Mouse (Mus musculus) frontal cortex, postnatal 25 days (tissue): ENCODE data around the gene Eif3k.

Experiments
- DNase-seq, 2 experiments: peaks; one replicate each; pipeline ENCODE4 v3.0.0; 2022; ENCODE audit warnings: low spot score in 2 of 2

Gene Eif3k

DNA sequence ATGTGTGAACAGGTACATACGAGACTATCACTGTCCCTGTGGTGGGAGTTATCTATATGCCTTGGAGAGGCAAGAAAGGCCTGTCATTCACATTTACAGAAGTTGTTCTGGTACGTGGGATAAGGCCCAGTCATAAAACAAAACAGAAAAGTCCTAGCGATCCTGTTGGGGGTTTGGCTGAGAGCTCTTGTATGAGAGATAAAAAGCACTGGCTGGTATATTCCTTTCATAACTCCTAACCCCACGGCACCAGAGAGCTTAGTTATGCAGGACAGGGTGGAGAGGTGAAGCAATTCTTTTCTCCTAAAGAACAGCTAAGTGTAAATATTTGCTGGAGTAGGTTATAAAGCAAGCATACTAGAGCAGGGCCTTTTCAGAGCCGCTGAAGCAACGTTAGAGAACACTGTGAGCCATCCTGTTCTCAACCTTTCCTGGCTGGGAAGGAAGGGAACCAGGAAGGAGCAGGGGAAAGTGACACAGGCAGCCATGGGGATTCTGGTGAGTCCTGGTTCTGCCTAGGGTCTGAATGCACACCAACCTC, 22.1 kb downstream of the Eif3k start:
- no peak for DNase-seq

DNA sequence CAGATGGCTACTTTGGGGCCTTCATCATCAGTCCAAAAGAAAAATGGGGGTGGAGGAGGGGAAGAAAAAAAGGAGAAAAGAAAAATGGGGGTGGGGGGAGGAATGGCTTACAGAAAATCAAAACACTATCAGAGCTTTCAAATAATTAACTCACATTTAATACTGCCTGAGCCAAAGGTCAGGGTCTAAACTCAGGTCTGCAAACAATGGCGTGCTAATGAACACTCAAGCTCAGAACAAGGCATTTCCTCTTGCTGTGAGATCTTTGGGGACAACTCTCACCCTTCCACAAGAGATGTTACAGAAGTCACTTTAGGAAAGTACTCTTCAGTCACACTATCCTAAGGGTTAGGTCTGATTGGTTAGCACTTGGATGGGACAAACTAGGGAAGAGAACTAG, 22.9 kb downstream of the Eif3k start:
- DNase-seq, result no peak

DNA sequence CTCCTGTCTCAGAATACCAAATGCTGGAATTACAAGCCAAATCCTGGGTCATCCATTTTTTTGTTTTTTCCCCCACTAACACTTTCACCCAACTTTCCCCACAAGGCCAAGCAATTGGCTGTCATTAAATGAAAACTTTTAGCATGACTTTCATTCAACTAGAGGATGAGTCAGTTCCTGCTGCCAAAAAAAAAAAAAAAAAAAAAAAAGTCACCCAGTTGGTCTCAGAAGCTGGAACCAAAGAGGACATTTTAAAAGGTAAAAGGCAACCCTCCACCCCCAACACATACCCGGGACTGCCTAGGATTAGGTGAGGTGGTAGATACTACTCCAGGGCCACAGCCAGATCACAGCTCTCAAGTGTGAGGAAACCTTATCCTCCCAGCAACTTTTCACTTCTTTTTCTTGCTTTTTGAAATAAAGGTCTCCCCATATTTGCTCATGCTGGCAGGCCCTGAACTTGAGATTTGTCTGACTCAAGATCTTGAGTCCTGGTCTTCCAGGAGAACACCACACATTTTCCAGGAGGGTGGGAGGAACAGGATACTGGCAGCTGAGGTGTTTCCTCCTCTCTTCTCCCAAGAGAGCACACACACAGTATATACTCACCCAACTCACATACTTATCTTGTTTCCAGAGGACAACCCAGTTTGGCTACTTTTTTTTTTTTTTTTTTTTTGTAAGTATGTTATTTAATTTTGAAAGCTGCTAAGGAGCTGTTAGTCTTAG, 23.5 kb downstream of the Eif3k start:
- no peak for DNase-seq

DNA sequence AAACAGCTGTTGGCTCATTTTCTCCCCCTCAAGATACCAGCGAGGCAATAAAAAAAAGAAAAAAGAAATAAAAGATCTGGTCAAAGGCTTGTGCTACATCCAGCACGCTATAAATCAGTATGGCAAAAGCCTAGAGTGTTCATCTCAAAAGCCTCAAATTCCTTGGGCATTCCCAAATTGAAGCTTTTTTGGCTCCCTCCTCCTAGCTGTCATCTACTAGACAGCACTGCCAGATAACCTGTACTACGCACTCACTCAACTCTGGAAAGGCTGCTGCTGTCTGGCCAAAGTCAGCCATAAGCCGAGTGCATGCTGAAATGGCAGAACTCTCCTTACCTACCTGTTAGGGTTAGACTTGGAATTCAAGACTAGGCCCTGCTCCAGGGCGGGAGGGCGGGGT, 24.4 kb downstream of the Eif3k start:
- no peak for DNase-seq

DNA sequence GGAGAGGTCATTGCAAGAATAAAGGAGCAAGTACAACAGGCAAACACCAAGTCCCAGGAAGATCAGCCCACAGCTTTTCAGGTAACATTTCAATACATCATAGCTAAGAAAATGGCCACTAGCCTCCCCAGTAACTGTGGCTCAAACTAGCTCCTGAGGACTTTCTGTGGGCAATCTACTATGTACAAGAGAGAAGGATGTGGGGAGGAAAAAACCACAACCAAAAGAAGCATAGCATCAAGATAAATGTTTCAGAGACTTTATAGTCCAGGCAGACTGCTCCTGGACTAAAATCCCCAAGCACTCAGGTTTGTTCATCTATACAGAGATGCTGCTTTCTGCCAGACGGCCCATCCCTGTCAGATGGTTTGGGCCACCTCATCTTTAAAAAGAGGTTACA, 25.4 kb downstream of the Eif3k start:
- DNase-seq, result no peak

DNA sequence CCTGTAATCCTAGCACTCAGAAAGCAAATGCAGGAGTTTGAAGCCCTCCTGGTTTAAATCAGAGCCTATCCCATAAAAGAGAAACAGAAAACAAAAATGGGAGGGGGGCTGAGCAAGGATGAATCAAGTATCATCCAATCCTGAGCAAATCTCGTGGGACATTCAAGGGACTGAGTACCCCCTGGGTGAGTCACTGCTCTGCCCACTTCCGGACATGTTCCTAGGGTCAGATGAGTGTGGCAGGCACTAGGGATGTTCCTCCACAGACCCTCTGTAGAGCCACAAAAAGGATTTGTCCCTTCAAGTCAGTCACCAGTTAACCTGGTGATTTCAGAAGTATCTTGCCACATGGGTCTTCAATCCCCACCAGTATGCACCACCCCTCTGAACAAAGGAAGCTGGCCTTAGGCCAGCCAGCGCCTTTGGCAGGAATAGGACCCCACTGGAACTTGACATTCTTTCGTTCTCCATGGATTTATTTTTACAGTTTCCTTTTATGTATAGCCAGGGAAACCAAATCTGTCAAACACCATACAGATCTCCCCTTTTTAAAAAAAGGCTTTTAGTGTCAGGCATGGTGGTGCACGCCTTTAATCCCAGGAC, 26.3 kb downstream of the Eif3k start:
- no peak for DNase-seq

DNA sequence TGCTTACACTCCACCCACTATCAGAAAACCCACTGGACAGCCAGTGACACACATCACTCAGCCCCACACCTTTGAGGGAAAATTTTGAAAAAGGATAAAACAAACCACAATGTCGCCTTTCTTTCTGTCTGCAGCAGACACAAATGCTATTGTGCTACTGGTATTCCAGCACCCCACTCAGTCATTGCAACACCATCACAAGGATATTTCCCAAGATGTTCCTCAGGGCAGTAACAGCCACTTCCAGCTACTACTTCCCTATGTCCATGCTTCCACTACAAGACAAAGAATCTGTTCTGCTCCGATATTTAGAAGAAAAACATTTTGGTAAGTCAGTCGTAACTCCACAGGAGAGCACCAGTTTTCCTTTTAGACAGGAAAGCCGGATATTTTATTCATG, 26.9 kb downstream of the Eif3k start:
- DNase-seq, result no peak

DNA sequence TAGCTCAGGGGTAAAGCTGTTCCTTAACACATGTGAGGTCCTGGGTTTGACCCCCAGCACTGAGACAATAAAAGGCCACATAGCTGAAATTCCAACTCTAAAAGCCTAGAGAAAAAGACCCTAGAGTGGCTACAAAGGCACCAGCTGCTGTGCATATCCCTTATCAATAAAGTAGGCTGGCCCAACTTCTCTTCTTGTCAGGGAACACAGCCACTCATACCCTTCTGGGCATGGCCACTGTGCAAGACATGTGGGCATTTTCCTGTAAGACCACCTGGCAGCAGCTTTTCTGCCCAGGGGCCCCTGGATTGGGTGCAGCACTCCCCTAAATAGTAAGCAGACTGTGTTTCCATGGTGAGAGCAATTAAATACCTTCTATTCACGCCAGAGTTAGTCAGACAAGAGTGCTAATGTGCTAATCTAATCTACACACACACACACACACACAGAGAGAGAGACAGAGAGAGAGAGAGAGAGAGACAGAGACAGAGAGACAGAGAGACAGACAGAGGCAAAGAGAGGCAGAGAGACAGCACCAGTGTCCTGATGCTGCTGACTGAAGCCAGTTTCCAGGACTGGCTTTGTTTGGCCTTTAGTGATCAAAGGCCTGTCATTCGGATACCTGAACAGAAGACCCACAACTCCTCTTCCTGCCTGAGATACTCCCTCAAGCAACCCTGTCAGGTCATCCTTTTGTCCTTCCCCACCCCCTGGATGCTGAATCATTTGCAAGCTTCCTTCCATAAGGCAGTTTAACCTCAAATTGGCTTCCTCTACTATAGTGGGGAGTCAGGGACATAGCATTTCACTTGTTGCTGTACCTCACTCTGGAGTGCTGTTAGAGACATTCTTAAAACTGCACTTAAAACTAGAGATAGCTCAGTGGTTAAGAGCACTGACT, 27.9 kb downstream of the Eif3k start:
- DNase-seq, result no peak

DNA sequence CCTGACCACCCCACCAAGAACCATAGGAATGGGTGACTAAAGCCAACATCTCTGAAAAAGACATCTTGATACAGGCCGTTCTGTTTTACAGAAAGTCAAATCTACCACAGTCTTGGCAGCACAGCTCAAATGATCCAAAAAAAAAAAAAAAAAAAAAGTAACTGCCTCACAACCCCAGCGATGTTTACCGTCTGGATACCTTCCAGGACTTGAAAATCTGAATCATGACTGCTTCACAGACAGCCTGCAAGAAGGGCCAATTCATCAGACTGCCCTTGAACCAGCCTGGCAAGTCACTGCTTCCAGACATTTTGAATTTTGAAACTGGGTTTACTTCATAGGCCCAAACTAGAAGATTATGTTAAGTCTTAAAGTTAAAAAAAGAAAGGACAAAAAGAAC, 28.9 kb downstream of the Eif3k start:
- DNase-seq, result no peak

DNA sequence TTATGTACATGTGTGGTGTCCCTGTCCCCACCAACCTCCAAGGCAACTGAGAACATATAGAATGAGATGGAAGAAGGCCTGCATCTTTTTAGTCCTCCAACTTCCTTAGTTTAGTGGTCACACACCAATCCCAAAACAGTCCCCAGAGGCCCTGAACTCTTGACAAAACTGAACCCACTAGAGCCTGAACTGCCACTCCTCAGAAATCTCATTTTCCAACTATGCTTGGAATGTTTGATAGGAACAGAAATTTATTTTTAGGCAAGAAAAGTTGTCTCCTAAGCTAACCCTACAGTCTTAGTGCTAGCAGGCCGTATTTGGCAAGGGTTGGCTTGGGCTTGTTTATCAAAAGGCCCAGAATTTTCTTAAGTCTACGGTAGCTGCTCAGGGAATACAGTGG, 29.9 kb downstream of the Eif3k start:
- DNase-seq, result no peak

DNA sequence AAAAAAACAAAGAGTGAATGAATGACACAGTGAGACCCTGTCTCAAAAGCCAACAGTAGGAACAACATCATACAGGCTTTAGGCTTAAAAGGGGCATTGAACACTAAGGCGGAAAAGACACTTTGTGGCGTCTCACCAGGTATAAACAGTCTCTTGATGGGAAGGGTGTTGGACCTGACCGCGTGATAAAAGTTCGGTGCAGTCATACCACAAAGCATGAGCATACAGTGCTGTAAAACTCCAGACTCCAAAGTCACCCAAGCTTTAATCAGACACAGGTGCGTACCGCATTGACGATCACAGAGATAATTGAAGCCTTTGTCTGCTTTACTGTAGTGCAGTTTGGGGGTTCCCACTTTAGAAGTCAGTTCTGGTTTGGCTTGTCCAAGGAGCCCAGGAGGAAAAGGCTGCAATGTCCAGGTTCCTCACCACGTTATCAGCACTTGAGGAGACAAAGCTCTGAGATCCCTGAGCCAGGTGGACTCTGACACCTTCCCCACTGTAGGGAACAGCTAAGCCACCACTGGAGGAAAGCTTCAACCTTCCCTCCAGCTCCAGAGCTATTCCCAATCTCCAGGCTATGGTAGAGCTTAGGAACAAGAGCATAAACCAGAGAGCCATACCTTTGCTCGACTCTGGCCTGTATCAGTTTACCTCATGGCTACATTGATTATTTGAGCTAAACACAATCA, 31.2 kb downstream of the Eif3k start:
- no peak for DNase-seq

DNA sequence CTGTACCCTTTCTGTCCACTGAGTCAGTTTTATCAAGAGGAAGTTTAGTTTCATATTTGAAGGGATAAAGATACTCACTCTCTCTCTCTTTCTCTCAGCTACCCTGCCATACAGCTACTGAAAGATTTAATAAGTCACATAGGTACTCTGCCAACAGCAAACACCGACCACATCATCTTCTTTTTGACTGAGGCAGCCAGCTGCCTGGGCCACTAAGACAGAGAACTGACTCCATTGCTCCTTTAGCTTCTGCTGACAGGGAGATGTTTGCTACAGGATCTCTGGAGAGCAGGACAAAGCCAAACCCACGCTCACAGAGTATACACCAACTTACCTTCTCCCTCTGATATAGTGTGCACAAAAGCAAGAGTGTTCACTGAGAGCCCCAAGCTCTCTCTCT, 32.4 kb downstream of the Eif3k start:
- no peak for DNase-seq

DNA sequence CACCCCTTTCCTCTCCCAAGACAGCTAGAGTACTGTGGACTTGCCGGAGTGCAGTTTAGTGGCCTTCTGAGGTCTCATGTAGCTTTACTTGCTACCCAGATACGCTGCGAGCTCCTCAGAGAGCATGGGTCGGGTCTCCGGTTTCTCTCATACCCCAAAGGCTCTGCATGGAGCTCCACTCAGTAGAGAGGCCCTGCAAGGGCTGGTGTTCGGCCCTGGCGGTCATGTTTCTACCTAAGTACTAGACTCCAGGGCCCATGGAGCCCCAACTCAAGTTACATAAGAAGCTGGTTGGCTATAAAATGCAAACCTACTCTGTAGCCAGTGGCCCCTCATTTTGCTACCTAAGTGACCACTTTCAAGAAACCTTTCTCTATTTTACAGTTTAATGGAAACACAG, 32.9 kb downstream of the Eif3k start:
- no peak for DNase-seq

DNA sequence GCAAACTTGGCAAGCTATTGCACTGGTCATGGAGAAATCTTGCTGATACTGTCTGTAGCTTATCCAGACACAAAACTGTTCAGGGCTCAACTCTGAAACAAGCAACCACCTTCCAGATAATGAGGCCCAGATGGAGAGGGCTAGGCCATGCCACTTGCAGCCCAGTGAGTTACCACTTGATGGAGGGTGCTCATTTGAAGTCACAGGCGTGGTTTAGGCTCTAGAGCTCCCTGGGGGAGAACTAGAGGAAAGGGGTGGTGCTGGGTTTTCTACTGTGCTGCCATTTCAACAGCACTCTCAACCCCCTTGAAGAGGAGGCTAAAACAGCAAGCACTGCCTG, 35.4 kb downstream of the Eif3k start:
- no peak for DNase-seq

DNA sequence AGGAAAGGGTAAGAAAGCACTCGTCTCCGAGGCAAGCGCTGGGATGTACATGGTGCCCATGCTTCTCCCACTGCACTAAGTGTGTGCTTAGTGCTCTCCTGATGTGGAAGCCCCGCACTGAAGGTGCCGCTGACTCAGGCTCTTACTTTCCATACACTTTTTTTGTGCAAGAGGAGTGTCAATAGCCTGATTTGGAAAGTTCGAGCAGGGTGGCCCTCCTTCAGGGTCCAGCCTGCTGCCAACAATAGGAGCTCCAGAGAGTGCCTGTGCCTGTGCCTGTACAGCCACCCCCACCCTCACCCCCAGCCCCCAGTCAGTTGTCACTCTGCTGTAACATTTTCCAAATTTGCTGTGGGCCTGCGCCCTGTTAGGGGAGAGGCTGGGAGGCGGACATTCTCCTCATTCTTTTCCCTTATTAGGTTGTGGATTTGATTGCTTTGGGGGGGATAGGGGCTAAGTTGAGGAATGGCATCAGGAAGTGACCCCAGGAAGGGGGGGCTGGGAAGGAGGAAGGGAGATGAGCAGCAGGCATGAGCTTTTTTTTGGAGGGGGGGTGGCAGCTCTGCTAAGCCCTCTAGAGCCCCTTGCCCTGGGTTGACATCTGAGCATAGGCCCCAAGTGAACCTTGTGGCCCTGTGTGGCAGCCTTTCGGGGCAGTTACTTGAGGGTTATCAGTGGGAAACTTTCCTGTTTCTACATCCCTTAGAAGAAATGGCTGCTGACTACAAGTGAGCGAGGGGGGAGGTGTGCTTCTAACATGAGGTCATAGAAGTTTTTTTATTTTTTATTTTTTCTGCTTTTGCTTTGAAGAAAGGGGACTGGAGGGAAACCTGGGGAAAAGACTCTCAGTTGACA, 36.0 kb downstream of the Eif3k start:
- DNase-seq, result no peak

DNA sequence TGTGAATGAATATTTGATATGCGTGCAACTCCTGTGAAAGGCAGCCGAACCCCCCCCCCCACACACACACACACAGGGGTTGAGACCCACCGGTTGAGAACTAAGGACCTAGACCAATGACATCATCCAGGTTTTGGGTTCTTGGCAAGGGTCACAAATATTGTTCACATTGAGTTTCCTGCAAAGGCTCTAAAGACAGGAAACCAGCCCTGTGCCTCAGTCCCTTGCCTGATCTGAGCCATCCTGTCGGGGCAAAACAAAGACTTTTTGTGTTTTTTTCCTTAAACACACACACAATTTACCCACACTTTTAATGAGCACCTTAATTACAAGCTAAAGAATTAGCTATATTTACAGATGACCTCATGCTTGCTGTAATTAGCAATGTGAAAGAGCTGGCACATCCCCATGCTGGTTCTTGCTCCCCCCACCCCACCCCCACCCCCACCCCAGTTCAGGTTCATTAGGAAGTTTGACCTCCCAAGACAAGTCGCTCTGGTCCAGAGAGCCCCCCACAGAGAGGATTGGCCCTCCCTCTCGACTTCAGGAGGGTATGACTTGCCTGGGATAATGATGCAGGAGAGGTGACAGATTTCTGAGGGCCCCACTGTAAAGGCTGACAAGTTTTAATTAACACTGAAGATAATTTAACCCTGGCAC, 36.8 kb downstream of the Eif3k start:
- no peak for DNase-seq

DNA sequence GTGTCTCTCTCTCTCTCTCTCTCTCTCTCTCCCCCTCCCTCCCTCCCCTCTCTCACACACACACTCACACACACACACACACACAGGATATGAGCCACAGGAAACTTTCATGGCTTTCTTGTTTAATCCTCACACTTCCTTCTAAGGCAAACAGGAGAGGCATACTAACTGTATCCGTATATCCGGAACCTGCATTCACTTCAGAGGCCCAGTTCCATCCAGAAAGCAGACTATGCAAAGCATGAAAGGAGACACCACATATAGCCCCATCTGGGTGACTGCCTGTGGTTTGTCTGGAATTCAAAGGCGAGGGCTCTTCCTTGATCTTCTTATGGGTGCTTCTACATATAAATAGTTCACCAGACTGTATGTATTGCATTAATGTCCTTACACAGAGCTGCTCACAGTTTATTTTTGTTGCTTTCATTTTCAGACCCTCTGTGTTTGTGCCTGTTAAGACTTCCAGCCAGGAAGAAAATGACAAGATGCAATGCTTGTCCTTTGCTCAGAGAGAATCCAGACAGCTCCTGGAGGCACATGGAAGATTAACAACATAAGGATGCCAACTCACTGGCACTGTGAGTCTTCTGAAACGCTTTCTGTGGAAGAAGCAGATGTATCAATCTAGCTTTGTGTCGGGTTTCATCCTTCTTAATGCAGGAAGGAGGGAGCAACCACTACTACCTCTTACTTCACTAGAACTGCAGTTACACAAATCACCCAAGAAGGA, 38.0 kb downstream of the Eif3k start:
- DNase-seq, result no peak

DNA sequence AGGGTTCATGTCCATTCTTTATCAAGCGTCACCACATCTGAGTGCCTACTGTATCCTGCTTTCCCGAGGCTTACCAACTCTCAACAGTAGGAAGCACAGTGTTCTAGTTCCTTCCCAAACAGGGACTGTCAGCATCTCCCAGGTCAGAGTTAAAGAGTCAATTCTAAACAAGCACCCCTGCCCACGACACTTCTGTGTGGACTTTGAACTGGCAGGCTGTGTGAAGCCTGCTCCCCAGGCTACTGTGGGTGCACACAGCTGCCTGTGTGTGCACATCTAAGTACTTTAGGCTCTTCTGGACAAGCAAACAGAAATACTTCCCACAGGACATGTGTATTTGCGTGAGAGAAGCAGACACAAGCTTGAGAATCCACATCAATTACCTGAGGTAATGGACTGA, 40.1 kb downstream of the Eif3k start:
- no peak for DNase-seq

DNA sequence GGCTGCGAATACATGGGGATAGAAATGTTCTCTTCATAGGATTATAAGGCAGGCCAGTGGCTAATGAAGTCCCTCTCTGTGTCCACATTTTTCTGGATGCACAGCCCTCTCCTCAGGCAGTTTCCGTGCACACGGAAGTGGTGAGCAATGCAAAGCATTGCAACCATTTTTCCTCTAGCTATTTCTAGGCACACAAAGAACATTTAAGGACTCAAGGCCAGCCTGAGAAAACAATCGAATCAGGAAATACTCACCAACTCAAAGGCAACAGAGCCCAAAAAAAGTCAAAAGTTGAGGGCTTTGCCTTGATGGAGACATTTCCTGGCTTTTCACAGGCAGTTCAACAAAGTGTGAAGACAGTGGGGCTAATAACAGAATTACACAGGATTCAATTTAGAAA, 40.5 kb downstream of the Eif3k start:
- no peak for DNase-seq
